Mouse (Mus musculus) retina, postnatal 1 day (tissue): Measurements from ENCODE around the gene Olfr869.

Experiments used
- DNase-seq: peaks from one replicate; pipeline ENCODE4 v3.0.0-alpha.2; 2012

Olfr869 gene

DNA sequence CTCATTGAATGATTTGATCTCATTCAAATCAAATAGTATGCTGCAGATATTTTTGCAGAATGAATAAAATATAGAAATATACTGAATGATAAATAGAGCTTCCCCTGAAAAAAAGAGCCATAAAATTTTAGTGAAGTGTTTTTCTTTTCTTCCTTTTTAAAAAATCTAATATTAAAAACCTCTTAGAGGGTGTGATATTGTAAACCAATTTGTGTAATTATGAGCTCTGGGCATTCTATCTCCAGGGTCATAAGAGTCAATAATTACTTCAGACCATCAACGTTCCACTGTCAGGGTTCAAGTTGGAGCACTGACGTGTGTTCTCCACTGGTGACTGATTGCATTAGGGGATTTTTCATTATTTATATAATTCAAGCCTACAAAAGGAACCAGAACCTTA is at the start of gene Olfr869:
TSS of gene Olfr869 (plus strand) at position 301 of the 400 bp plus-strand sequence.
- no peak for DNase-seq

DNA sequence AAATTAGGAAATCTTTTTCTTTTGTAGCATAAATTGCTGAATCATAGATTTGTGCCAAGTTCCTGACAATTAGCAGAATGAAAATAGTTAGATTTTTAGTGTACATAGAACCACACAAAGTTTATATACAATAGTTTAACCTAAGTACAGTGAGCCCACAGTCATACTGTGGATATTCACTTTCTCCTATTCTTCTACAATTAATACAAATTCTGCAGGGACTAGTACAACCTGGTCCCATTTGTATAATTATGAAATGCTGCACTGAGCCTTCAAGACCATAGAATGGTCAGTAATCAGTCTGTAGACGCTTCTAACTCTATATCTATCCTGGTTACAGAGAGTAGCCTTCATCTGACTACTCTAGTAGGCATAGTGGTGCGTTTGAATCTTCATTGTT is 30.5 kb upstream of the Olfr869 start, which contains the start of gene Olfr868:
TSS of gene Olfr868 (plus strand) at position 301 of the 400 bp plus-strand sequence.
- DNase-seq, result no peak

DNA sequence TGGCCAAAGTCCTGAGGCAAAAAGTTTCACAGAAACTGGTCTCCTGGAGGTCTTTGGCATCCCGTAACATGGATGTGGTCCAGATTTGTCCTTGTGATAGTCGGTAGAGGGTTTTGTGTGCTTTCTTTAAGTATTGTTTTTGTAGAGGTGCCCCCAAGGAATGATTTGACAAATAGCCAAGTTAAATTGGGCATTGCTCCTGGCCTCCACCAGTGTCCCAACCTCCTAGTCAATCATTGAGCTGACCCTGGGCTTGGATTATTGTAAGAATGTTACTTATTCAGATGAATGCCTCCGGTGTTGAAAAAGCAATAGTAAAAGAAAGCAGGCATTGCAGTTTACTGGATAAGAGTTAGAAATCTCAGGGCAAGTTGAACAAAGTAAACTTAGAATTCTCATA is 20.9 kb downstream of the Olfr869 start:
- no peak for DNase-seq

DNA sequence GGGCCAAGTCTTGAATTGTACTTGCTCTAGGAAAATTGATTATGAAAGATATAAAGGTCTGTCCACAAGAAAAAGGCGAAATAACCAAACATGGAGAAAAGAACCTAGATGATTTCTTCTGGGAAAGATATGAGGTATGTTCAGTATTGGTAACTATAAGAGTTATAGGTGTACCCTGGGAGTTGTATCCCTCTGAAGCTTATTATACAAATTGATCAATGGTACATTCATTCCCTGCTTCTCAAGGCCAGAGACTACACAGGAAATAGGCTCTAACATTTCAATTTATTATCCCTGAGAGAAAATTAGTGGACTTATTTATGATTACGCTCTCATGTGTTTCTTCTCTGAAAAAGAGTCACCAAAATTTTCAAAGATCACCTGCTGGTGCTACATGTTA is 45.1 kb downstream of the Olfr869 start, which contains the start of gene Olfr870:
TSS of gene Olfr870 (minus strand) at position 101 of the 400 bp plus-strand sequence.
- no peak for DNase-seq

DNA sequence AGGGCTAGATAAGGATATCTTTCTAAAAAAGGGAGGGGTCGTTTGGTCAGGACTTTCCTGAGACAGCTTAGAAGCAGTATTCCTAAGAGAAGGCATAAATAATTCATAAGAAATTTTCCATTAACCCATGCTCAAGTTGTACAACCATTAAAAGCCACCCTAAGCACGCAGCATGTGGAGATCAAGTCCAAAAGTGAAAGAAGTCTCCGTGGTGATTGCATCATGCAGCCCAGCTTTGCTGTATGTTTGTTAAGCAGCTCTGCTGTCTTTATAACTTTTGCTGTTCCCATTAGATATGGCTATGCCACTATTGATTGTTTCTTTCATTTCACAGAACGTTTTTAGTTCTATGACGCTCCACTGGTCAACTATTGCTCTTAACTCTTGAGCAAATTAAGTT is 50.7 kb downstream of the Olfr869 start:
- no peak for DNase-seq
